Mouse (Mus musculus): ENCODE results near the gene Nol3. TPM values are rescaled to one million over a fixed set of nuclear protein-coding genes. Genes with fewer than 3 reads are reported as not detected.
"Not testable (repeated sequence)": the region's sequence is repeated elsewhere in the genome, so short reads cannot be mapped to it uniquely, and the experiment has no call there.

Nol3 gene
- polyA plus RNA-seq, 1 experiment from 2014 or later, result 5.2 TPM

DNA sequence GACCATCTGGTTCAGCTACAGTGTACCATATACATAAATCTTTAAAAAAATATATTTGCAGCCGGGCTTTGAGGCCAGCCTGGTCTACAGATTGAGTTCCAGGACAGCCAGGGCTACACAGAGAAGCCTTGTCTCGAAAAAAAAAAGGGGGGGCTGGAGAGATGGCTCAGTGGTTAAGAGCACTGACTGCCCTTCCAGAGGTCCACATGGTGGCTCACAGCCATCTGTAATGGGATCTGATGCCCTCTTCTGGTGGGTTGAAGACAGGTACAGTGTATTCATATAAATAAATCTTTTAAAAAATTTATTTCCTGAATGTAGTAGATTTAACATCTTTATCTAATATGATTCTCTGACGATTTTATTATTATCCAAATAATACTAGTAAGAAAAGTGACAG lies 15.9 kb downstream of the Nol3 start:
- H3K4me1 ChIP-seq (ENCODE audit: control insufficient read depth, insufficient read depth, low read length), result peaks cover 18% of the 10 kb centered on the region
- H3K27me3 ChIP-seq (ENCODE audit: control insufficient read depth, insufficient read depth, low read length); ATAC-seq (replicated peaks; ENCODE audit: extremely low read depth, insufficient read depth, low FRiP score); H3K9ac ChIP-seq (ENCODE audit: low read length); H3K4me3 ChIP-seq (ENCODE audit: low read length); H3K27ac ChIP-seq (ENCODE audit: low read length); H3K4me2 ChIP-seq (ENCODE audit: low read depth, low read length); H3K9me3 ChIP-seq (replicated peaks; ENCODE audit: control insufficient read depth, low read length); H3K36me3 ChIP-seq (ENCODE audit: control insufficient read depth, insufficient read depth): not testable (repeated sequence)
- 62% methylated on average over 3 of the region's 3 CpGs for WGBS

- no peak for ATAC-seq (replicated peaks; ENCODE audit: extremely low read depth, insufficient read depth, low FRiP score)
- 65% methylated on average over 7 of the region's 7 CpGs for WGBS
- H3K27me3 ChIP-seq (ENCODE audit: control insufficient read depth, insufficient read depth, low read length), result peaks cover 6% of the 10 kb centered on the region; the same call in 1 of the 2 replicates
- H3K36me3 ChIP-seq (ENCODE audit: control insufficient read depth, insufficient read depth), result no peaks in the 10 kb centered on the region
- H3K4me1 ChIP-seq (ENCODE audit: control insufficient read depth, insufficient read depth, low read length), result peaks cover 22% of the 10 kb centered on the region
- no peak overlapping the region for H3K4me2 ChIP-seq (ENCODE audit: low read depth, low read length)
- no peak overlapping the region for H3K9ac ChIP-seq (ENCODE audit: low read length)
- H3K4me3 ChIP-seq (ENCODE audit: low read length), result no peak overlapping the region
- H3K27ac ChIP-seq (ENCODE audit: low read length), result no peak overlapping the region
- no peaks in the 10 kb centered on the region for H3K9me3 ChIP-seq (replicated peaks; ENCODE audit: control insufficient read depth, low read length)
Measured at GRCm38 (mm10) chr8:105292471-105292870, 16.5 kb downstream of the Nol3 start.

GRCm38 (mm10) chr8:105293405-105293804 lies 17.5 kb downstream of the Nol3 start:
- Histone ChIP-seq H3K36me3 (ENCODE audit: control insufficient read depth, insufficient read depth) (no peaks in the 10 kb centered on the region), H3K9me3 (replicated peaks; ENCODE audit: control insufficient read depth, low read length) (no peaks in the 10 kb centered on the region), H3K4me2 (ENCODE audit: low read depth, low read length) (no peak overlapping the region), H3K27ac (ENCODE audit: low read length) (no peak overlapping the region), H3K4me1 (ENCODE audit: control insufficient read depth, insufficient read depth, low read length) (peaks cover 25% of the 10 kb centered on the region), H3K4me3 (ENCODE audit: low read length) (no peak overlapping the region), H3K9ac (ENCODE audit: low read length) (no peak overlapping the region), H3K27me3 (ENCODE audit: control insufficient read depth, insufficient read depth, low read length) (peaks cover 6% of the 10 kb centered on the region; the same call in 1 of the 2 replicates)
- 60% methylated on average over 19 of the region's 19 CpGs for WGBS
- no peak for ATAC-seq (replicated peaks; ENCODE audit: extremely low read depth, insufficient read depth, low FRiP score)

- no peak for ATAC-seq (replicated peaks; ENCODE audit: extremely low read depth, insufficient read depth, low FRiP score)
- Histone ChIP-seq H3K9ac (ENCODE audit: low read length) (no peak overlapping the region), H3K4me1 (ENCODE audit: control insufficient read depth, insufficient read depth, low read length) (peaks cover 29% of the 10 kb centered on the region), H3K27me3 (ENCODE audit: control insufficient read depth, insufficient read depth, low read length) (peaks cover 6% of the 10 kb centered on the region; the same call in 1 of the 2 replicates), H3K4me3 (ENCODE audit: low read length) (peak overlapping the region; percentile 37), H3K36me3 (ENCODE audit: control insufficient read depth, insufficient read depth) (peaks cover 4% of the 10 kb centered on the region), H3K27ac (ENCODE audit: low read length) (no peak overlapping the region), H3K9me3 (replicated peaks; ENCODE audit: control insufficient read depth, low read length) (no peaks in the 10 kb centered on the region), H3K4me2 (ENCODE audit: low read depth, low read length) (peak overlapping the region; percentile 52)
- 62% methylated on average over 9 of the region's 9 CpGs for WGBS
Measured at GRCm38 (mm10) chr8:105294776-105295175, 18.8 kb downstream of the Nol3 start.

- H3K9ac ChIP-seq (ENCODE audit: low read length), result peak overlapping the region; percentile 31
- peaks cover 6% of the 10 kb centered on the region; the same call in 1 of the 2 replicates for H3K27me3 ChIP-seq (ENCODE audit: control insufficient read depth, insufficient read depth, low read length)
- ATAC-seq (replicated peaks; ENCODE audit: extremely low read depth, insufficient read depth, low FRiP score), result no peak
- H3K4me3 ChIP-seq (ENCODE audit: low read length), result peak overlapping the region; percentile 37
- peaks cover 24% of the 10 kb centered on the region for H3K4me1 ChIP-seq (ENCODE audit: control insufficient read depth, insufficient read depth, low read length)
- H3K27ac ChIP-seq (ENCODE audit: low read length), result peak overlapping the region; percentile 56
- H3K36me3 ChIP-seq (ENCODE audit: control insufficient read depth, insufficient read depth), result peaks cover 9% of the 10 kb centered on the region
- no peaks in the 10 kb centered on the region for H3K9me3 ChIP-seq (replicated peaks; ENCODE audit: control insufficient read depth, low read length)
- peak overlapping the region; percentile 52 for H3K4me2 ChIP-seq (ENCODE audit: low read depth, low read length)
- 57% methylated on average over 11 of the region's 11 CpGs for WGBS
Measured at GRCm38 (mm10) chr8:105295256-105295655, 19.3 kb downstream of the Nol3 start.

- ATAC-seq (replicated peaks; ENCODE audit: extremely low read depth, insufficient read depth, low FRiP score), result no peak
- peak within 1 kb of the TSS; percentile 92 for H3K9ac ChIP-seq (ENCODE audit: low read length)
- WGBS, result 38% methylated on average over 11 of the region's 11 CpGs
Measured at GRCm38 (mm10) chr8:105295895-105296573, 20.1 kb downstream of the Nol3 start, which contains the start of gene Exoc3l. Exoc3l (minus strand) TSS chr8:105296101.

DNA sequence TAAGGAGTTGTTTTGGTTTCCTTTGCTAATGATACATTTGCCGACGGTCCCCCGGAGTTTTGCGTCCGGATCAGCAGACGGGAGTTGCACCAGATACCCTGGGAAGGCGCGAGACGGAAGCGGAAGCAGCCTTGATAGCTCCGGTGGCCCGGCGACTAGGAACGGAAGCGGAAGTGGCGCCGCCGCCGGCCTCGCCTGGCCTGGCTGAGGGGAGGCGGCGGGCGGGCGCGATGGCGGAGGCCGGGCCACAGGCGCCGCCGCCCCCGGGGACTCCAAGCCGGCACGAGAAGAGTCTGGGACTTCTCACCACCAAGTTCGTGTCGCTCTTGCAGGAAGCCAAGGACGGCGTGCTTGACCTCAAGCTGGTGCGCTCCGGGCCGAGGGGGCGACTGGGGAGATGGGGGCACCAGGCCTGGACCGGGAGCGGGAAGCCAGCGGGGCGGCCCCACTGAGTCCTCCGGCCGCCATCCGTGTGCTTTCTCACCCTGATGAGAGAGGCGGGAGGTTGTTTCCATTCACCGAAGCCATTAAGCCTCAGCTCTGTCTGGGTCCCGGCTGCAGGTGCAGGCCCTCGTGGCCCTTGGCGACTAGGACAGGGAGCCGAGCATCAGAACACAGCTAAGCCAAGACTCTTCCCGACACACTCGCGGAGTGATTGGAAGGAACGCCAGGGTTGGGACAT lies 21.7 kb downstream of the Nol3 start, which contains the start of gene E2f4:
Gene E2f4 (plus strand): TSS at position 153 of the 682 bp plus-strand sequence.
- Histone ChIP-seq H3K4me3 (ENCODE audit: low read length) (peak within 1 kb of the TSS; percentile 89), H3K9ac (ENCODE audit: low read length) (peak within 1 kb of the TSS; percentile 92), H3K27ac (ENCODE audit: low read length) (peak within 1 kb of the TSS; percentile 79)

More at GRCm38 (mm10) chr8:105295895-105296573, 20.1 kb downstream of the Nol3 start, which contains the start of gene Exoc3l:
- Histone ChIP-seq H3K4me1 (ENCODE audit: control insufficient read depth, insufficient read depth, low read length) (peaks cover 19% of the 10 kb centered on the region), H3K27ac (ENCODE audit: low read length) (peak within 1 kb of the TSS; percentile 79), H3K27me3 (ENCODE audit: control insufficient read depth, insufficient read depth, low read length) (no peaks in the 10 kb centered on the region), H3K4me2 (ENCODE audit: low read depth, low read length) (peak within 1 kb of the TSS; percentile 98), H3K9me3 (replicated peaks; ENCODE audit: control insufficient read depth, low read length) (no peaks in the 10 kb centered on the region), H3K4me3 (ENCODE audit: low read length) (peak within 1 kb of the TSS; percentile 89), H3K36me3 (ENCODE audit: control insufficient read depth, insufficient read depth) (peaks cover 17% of the 10 kb centered on the region)

DNA sequence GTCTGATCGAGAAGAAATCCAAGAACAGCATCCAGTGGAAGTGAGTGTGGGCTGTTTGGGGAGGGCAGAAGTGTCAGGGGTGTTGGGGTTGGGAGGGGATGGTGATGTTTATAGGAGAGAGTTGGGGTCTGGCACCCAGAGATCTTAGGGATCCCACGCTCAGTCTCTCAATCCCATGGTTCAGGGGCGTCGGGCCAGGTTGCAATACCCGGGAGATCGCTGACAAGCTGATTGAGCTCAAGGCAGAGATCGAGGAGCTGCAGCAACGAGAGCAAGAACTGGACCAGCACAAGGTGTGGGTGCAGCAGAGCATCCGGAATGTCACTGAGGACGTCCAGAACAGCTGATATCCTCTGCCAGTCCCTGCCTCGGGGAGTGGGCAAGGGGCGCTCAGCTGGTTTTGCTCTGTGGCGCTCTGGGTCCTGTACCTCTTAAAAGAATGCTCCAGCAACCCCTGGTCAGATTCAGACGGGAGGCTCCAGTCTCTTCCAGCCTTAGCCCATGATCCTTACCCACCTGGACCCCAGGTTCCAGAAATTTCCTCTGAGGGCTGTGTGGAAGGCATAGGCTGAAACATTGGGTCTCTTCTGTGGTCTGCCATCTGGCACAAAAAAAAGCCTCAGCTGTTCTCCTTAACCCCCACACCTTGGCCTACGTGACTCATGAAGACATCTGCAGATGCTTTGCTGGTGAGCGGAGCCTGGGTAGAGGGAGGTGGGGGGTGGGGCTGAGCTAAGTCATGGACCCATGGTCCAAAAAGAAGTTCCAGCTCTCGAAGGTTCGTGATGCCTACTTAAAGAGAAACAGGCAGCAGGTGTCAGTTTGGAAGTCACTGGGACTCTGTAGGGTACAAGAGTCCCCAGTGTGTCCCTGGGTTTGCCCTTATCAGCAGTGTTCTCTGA lies 22.7 kb downstream of the Nol3 start:
- Histone ChIP-seq H3K27ac (ENCODE audit: low read length) (peak overlapping the region; percentile 79; the same call in 1 of the 2 replicates), H3K9ac (ENCODE audit: low read length) (peak overlapping the region; percentile 92), H3K27me3 (ENCODE audit: control insufficient read depth, insufficient read depth, low read length) (no peaks in the 10 kb centered on the region), H3K4me1 (ENCODE audit: control insufficient read depth, insufficient read depth, low read length) (peaks cover 21% of the 10 kb centered on the region), H3K4me2 (ENCODE audit: low read depth, low read length) (peak overlapping the region; percentile 98), H3K36me3 (ENCODE audit: control insufficient read depth, insufficient read depth) (peaks cover 34% of the 10 kb centered on the region), H3K4me3 (ENCODE audit: low read length) (peak overlapping the region; percentile 89), H3K9me3 (replicated peaks; ENCODE audit: control insufficient read depth, low read length) (no peaks in the 10 kb centered on the region)
- ATAC-seq (replicated peaks; ENCODE audit: extremely low read depth, insufficient read depth, low FRiP score), result no peak
- WGBS, result 45% methylated on average over 18 of the region's 18 CpGs

More for the DNA sequence above, 21.7 kb downstream of the Nol3 start, which contains the start of gene E2f4:
- ATAC-seq (replicated peaks; ENCODE audit: extremely low read depth, insufficient read depth, low FRiP score), result peak; percentile 87
- H3K9me3 ChIP-seq (replicated peaks; ENCODE audit: control insufficient read depth, low read length), result no peaks in the 10 kb centered on the region
- peaks cover 19% of the 10 kb centered on the region for H3K4me1 ChIP-seq (ENCODE audit: control insufficient read depth, insufficient read depth, low read length)
- H3K4me2 ChIP-seq (ENCODE audit: low read depth, low read length), result peak within 1 kb of the TSS; percentile 98
- peaks cover 30% of the 10 kb centered on the region for H3K36me3 ChIP-seq (ENCODE audit: control insufficient read depth, insufficient read depth)
- under 1% methylated on average over 58 of the region's 58 CpGs for WGBS
- H3K27me3 ChIP-seq (ENCODE audit: control insufficient read depth, insufficient read depth, low read length), result no peaks in the 10 kb centered on the region

Data from heart, embryonic 16.5 days (tissue).